Mouse (Mus musculus) heart, postnatal 0 days (tissue): Measurements from ENCODE around the gene Susd6.

Experiments
- CTCF ChIP-seq: IDR thresholded peaks from 2 replicates; pipeline ENCODE4 v1.5.1; 2016; ENCODE audit warnings: antibody characterized with exemption, control low read depth, low read depth
- EP300 ChIP-seq: IDR thresholded peaks from 2 replicates; pipeline ENCODE4 v1.6.1; 2016; ENCODE audit warnings: antibody characterized with exemption, low read depth

DNA sequence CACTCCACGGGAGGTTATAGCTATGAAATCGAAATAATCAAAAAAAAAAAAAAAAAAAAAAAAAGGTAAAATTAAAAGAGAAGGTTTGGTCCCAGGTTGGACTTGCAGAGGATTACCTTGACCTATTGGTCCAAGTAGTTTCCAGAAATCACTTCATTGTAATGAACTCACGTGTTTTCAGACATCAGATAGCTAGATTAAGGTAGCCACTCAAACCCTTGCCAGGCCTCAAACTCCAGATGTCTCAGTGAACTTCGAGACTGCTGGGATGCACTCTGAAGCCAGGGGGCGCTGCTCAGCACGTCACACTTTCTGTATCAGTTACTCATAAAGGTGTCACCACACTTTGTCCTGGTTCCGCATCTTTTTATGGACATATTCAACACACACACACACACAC, 127.5 kb downstream of the Susd6 start:
- TF ChIP-seq CTCF = 0 out of 2 replicates have a peak, but pooled peaks have one; percentile 20
- no peak for TF ChIP-seq EP300
